Mouse (Mus musculus) myocyte (in vitro differentiated cells): ENCODE data around the gene Smarca5.

Experiments used
- CEBPB ChIP-seq: IDR thresholded peaks from 2 replicates; pipeline ENCODE4 v1.6.1; 2011; ENCODE audit warnings: mild to moderate bottlenecking, moderate library complexity; ENCODE audit not compliant: poor library complexity, insufficient read depth, severe bottlenecking
- MAX ChIP-seq: IDR thresholded peaks from one replicate; pipeline ENCODE4 v1.6.1; 2011; ENCODE audit warnings: low read depth, mild to moderate bottlenecking, control low read depth
- MYOD1 ChIP-seq, 3 experiments: IDR thresholded peaks; one replicate each; pipeline ENCODE4 v1.6.1; 2011; ENCODE audit warnings: control low read depth in 2 of 3, low read depth in 2 of 3, mild to moderate bottlenecking in 2 of 3, moderate library complexity in 1 of 3; ENCODE audit not compliant: insufficient read length in 2 of 3, control insufficient read depth in 1 of 3
- POLR2A ChIP-seq: IDR thresholded peaks from one replicate; pipeline ENCODE4 v1.6.1; 2011; ENCODE audit warnings: low read depth, mild to moderate bottlenecking, control low read depth, moderate library complexity; ENCODE audit not compliant: insufficient read length
- POLR2AphosphoS2 ChIP-seq: IDR thresholded peaks from one replicate; pipeline ENCODE4 v1.6.1; 2011; ENCODE audit warnings: low read depth, control low read depth; ENCODE audit not compliant: insufficient read length
- REST ChIP-seq: IDR thresholded peaks from one replicate; pipeline ENCODE4 v1.6.1; 2011; ENCODE audit warnings: mild to moderate bottlenecking, control low read depth, moderate library complexity; ENCODE audit not compliant: insufficient read depth, insufficient read length
- SRF ChIP-seq: IDR thresholded peaks from one replicate; pipeline ENCODE4 v1.6.1; 2011; ENCODE audit warnings: low read depth; ENCODE audit not compliant: control insufficient read depth, insufficient read length
- TCF12 ChIP-seq: IDR thresholded peaks from one replicate; pipeline ENCODE4 v1.6.1; 2011; ENCODE audit warnings: mild to moderate bottlenecking, control low read depth; ENCODE audit not compliant: poor library complexity, insufficient read depth, severe bottlenecking
- TCF3 ChIP-seq: IDR thresholded peaks from one replicate; pipeline ENCODE4 v1.6.1; 2011; ENCODE audit warnings: low read depth, control low read depth; ENCODE audit not compliant: insufficient read length
- USF1 ChIP-seq: IDR thresholded peaks from one replicate; pipeline ENCODE4 v1.6.1; 2011; ENCODE audit warnings: low read depth, mild to moderate bottlenecking, control low read depth, moderate library complexity

DNA sequence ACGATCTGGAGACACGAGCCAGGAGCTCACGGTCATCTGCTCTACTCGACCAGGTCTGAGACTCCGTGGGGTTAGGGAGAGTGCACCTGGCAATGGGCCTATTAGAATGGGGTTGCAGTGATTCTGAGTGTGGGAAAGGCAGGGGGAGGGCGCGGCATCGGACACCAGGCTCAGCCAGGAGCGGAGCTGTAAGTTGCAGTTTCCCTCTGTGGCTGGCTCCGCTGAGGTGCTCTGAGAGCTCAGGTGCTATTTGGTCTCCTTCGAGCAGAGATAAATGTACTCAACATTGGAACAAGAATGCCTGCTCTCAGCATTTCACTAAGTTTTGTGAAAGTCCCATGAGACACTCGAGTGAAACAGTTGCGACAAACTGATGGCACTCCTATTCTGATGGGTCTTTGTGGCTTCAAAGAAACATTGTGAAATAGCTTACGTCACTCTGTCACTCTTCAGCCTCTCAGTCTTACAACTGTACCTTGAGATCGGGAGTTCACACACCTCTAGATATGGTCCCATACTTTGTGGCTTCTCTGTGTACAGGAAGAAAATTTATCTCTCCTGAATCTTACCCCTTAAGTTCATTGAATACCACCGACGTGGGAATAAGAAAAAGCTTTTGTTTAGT lies 69.9 kb downstream of the Smarca5 start:
- TF ChIP-seq USF1: no peak
- TF ChIP-seq POLR2A: no peak
- no peak for TF ChIP-seq POLR2AphosphoS2
- no peak for TF ChIP-seq REST
- no peak for TF ChIP-seq TCF12
- TF ChIP-seq CEBPB: no peak
- no peak for TF ChIP-seq MYOD1 (IDR thresholded peaks at IDR 0.05; ENCODE audit: control insufficient read depth in 1 of 3, insufficient read length in 2 of 3, low read depth in 2 of 3)
- no peak for TF ChIP-seq TCF3
- no peak for TF ChIP-seq SRF
- TF ChIP-seq MAX: no peak
